Mouse (Mus musculus) lung, adult 2 months (tissue): ENCODE measurements around the gene Scand1.

Experiments
- CTCF ChIP-seq: fragments of 200-500 bp; IDR thresholded peaks from 2 replicates; pipeline ENCODE4 v1.5.1; 2011; ENCODE audit warnings: mild to moderate bottlenecking, low read length, control low read depth; ENCODE audit not compliant: insufficient read depth
- POLR2A ChIP-seq: fragments of 200-500 bp; IDR thresholded peaks from 2 replicates; pipeline ENCODE4 v1.6.1; 2011; ENCODE audit warnings: low read depth, mild to moderate bottlenecking, control low read depth, low read length, borderline replicate concordance; ENCODE audit errors: extremely low read depth

- TF ChIP-seq POLR2A (no peak), CTCF (no peak)
These were observed 9.0 kb upstream of the Scand1 start for GRCm38 (mm10) chr2:156321538-156321937.
